Mouse (Mus musculus): ENCODE results near the gene Syk.

Syk gene

DNA sequence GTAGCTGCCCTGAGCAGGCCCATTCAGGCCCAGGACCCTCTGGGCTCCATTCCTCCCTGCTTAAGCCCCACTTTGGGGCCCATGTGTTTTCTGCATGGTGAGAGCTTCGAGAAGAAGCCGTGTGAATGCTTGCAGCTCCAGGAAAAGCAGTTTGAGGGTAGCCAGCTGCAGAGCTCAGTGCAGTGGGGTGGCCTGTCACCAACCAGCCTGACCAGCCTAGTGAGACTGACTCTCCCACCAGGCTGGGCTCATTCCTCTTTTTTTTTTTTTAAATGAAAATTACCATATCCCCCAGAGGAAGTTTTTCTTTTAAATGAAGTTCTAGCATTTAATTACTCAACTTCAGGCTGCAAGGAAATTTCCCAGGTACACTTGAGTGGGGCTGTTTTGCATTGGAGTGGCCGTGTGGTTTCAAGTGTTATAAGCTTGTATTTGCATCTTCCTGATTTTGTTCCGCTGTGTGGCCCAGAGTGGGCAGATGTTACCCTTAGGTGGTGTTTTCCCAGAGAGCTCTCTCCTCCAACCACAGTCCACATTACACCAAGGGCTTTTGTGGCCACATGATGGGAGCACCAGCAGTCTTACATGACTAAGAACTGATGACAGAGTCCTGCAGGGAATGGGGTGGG lies 17.2 kb downstream of the Syk start:
- no peak for DNase-seq (ENCODE audit: low spot score)

DNA sequence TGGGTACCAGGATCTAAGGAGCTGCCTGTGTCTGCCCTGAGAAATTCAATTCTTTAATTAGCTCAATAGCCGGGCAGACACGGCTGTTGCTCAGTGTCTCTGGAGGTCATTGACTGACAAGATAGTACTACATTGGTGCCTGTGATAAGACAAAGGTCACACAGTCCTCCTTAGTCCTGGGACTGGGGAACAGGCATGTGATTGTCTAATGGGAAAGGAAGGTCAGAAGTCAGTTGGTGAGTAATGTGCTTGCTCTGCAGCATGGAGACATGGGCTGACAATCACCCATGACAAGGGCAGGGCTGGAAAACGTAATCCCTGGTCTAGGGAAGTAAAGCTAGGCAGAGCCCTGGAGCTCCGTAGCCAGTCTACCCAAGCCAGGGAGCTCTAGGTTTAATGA lies 19.8 kb downstream of the Syk start:
- no peak for DNase-seq (ENCODE audit: low spot score)

DNA sequence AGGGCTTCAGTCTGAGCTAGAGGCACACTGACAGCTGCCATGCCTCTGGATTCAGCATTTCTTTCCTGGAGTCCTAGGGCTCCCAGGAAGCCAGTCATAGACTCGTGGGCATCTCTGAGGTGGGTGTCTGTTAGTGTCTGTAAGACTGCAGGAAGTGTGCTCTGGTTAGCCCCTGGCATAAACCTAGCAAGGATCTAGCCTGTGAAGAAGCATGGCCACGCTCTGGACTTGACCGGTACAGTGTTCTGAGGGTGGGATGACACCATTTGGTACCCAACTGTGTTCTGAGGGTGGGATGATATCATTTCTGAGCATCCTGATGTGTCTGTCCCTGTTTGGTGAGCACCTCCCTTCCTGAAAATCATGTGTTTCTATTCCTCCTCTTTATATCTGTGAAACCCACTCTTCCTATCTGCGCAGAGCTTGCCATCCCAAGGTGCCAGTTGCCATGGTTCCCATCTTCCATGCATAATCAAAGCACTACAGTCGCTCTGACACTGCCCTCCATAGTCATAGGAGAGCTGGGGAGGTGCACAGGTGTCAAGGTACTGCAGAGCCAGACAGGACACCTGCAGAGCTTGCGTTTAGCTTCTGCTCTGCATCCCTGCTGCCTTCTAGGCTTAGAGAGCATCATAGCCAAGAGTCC lies 20.9 kb downstream of the Syk start:
- no peak for DNase-seq (ENCODE audit: low spot score)

DNA sequence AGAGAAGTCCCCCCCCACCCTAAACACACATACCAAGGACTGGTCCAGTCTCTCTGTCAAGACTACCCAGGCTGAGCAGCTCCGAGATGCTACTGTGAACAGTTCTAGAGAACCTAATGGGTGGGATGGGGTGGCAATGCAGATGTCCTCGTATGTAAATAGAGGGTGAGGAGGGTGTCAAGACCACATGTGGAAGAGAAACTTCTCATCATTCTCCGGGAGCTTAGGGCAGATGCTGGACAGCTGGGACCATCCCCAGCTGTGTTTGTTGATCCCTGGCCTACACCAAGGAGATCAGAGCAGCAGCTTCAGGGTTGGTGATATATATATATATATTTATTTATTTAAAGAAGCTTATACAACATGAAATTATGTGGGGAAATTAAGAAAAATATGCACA lies 22.0 kb downstream of the Syk start:
- DNase-seq (ENCODE audit: low spot score), result no peak

DNA sequence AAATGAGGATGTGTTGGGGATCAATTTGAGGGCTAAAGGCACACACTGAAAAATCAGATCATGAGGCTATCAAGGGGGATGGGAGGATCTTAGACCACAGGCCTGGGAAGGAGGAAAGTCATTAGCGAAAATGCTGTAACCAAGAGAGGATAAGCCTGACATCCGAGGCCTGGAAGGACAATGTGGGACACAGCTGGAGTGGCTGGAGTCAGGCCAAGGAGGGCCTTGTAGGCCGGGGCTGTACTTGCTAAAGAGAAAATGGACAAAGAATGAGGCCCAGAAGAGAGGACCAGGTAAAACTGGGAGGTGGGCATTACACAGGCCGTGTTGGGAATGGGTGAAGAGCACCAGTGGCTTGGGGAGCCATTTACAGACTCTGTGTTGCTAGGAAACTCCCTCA lies 22.9 kb downstream of the Syk start:
- DNase-seq (ENCODE audit: low spot score), result no peak

DNA sequence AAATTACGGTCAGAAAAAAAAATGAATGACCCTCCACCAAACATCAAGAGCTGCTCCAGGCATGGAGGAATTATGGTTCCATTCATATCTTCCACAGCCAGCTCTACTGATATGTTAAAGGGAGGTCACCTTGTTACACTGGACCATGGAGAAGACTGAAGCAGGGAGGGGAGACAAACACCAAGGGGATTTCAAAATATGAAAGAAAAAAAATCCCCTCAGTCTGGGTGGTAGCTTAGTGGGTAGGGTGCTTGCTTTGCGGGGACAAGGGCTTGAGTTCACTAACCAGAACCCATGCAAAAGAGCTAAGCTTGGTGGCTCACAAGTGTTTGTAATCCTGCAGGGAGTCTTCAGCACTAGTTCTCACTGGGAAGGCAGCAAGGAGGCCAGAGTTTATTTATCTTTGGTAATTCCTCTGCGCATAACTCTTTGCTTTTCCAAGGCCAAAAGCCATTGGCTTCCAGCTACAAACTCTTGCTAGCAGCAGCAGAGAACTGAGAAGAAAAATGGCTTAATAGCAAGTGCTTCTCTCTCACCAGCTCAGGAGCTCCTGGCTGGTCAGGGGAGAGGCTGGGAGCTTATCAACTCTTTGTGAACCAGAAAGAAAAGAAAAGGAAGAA lies 23.8 kb downstream of the Syk start:
- no peak for DNase-seq (ENCODE audit: low spot score)

DNA sequence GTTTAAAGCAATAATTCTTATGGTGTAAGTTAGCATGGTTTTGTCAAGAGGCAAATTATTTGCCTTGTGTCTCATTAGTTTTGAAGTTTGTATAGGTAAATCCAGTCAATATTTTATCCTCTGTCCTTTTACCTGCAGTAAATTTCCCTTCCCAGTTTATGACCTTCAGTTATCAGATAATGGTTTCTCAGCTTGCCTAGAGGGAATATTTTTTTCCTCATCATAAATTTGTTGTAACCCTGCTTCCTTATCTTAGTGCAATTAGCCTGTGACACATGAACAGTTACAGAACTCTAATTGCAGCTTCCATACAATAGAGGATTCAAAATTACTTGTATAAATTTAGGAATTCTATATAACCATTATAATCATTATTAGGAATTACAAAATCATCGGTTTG lies 25.0 kb downstream of the Syk start:
- DNase-seq (ENCODE audit: low spot score), result no peak

DNA sequence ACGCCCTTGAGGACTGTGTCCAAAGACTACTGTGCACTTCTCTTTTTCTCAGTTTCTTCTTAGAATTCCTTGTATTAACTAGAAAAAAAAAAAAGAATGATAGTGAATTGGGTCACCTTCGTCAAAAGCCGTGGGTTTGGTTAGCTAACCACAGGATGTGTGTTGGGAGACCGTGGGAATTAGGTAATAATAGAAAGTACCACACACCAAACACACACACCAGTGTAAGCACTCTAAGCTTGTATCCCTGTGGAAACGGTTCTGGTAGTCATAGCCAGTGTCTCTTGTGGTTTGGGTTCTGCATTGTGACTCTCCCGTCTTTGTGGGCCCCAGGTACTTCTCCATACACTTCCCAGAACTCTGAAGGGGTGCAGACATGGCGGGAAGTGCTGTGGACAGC lies 27.5 kb downstream of the Syk start:
- no peak for DNase-seq (ENCODE audit: low spot score)

DNA sequence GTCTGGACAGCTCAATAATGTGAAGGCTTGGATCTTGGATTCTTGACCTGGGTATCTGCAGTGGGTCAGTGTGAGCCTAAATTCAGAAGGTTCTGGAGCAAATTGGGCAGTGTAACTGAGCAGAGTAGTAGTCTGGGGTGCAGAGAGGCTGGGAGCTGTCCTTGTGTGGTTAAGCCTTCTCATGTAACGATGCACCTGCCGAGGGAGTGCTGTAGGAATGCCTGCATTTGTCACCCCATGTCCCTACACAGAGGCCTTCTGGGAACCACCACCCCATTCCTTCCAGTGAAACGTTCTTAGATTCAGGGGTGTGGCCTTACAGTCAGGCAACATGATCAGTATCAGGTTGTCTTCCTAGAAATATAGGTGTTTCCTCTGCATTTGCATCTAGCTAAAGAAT lies 30.3 kb downstream of the Syk start:
- DNase-seq (ENCODE audit: low spot score), result no peak

DNA sequence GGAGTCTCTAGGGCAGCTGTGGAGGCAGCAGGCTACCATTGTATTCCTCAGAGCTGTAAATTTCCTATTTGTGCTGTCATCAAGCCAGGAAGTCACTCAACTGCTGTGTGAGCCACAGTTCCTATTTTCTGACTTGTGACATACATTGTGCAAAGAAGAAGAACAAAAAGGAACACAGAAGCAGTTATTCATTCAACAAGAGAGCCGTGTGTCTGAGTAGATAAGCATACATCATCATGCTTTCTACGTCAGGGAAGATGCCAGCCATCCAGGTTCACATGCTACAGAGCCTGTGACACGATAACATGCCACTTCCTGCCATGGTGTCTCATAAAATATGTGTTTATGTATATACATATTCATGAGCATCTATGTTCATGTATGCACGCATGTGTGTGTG lies 32.1 kb downstream of the Syk start:
- DNase-seq (ENCODE audit: low spot score), result no peak

DNA sequence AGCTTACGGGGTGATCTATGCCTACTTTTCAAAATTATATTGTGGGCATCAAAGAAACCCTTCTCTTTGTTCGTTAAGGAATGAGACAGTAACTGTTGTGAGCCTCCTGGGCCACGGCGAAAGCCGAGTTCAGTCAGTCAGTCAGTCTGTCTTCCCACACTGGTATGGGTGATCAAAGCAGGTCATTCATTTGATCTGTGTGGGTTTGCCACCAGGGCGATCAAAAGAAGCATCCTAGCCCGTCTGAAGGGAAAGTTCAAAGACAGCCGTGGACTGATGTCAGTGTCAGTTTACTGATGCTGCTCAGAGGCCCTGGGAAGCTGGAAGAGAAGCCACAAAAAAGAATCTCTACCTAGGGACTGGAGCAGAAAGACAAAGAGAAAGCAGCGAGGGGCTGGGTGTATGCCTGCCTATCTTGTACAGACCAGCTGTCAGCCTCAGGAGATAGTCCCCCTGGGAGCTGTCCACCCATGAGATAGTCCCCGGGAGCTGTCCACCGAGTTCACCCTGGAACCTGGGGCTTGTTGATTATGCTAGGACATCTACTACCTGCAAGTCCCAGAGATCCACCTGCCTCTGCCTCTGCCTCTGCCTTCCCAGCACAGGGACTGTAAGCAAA lies 34.2 kb downstream of the Syk start:
- DNase-seq (ENCODE audit: low spot score), result no peak

DNA sequence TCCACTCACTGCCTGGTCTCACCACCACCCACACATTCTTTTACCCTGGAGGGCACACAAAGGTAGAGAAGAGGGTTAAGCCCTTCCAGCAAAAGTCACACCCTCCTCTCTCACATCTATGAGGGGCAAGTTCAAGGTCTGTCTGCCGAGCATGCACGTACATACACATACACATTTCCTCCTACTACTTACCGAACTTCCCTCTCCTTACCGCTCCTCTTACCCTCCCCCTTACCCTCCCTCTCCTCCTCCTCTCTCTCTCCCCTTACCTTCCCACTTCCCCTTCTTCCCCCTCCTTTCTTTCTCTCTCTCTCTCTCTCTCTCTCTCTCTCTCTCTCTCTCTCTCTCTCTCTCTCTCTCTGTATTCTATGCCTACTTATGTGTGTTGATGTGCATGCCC lies 35.6 kb downstream of the Syk start:
- DNase-seq (ENCODE audit: low spot score), result no peak

DNA sequence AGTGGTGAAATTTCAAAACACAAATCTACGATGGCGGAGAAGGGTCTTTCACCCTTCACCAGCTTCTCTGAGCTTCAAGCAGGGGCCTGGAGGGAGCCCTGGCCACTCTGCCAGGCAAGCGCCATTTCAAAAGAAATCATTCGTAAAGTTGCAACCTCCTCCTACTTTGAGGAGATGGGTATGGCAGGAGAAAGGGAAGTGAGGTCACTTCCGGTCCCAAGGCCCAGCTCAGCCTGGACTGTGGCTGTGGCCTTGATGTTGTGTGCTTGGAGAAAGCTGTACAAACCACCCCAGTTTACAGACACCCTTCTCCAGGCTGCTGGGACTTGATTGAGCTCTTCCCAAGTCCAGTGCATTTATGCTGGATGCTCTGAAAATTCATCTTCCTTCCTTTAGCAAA lies 36.5 kb downstream of the Syk start:
- DNase-seq (ENCODE audit: low spot score), result no peak

DNA sequence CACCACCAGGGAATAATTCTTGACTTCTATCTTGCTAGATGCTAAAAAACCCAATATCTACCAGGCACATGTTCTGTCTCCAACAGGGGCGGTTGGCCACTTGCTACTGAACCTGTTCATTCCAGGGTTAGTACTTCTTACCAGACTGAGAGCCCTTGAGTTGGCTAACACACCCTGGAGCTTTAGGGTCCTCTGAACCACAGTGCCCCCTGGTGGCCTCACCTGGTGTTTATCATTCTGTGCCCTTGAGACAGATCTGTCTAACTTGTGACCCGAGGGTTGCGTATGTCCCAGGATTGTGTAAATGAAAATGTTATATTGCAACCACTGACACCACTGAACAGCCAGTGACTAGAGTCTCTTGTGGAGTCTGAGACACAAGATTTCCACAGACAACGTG lies 41.1 kb downstream of the Syk start:
- peak; percentile 23 for DNase-seq (ENCODE audit: low spot score)

DNA sequence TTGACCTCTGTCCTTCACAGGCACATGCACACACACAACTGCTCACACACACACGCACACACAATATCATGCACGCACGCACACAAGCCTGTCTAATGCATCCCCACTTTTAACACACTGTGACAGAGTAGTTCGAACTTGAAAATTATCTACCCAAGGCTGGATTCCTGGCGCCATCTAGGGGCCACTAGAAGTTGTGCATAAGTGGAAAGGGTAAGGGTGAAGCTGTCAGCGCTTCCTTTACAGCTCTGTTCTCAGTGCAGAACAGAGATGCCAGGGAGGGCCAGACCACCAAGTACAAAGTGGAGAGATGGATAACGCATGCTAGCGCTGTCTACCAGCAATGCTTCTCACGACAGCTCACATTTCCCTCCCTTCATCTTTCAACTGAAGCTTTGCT lies 45.6 kb downstream of the Syk start:
- DNase-seq (ENCODE audit: low spot score), result no peak

DNA sequence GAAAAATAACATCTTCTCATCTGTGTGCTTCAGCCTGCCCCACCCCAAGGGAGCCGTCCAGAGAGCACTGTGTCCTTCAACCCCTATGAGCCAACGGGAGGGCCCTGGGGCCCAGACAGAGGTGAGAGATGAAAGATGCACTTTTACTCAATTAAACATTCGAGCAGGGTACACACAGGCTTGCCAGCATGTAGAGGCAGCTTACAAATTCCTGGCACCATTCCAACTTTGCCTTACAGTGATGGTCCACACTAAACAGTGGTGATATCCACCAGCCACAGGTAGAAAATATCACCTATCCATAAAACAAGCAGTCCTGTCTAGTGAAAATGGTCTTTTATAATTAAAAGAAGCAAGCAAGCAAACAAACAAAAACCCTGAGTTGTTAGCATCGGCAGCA lies 48.7 kb downstream of the Syk start:
- no peak for DNase-seq (ENCODE audit: low spot score)

DNA sequence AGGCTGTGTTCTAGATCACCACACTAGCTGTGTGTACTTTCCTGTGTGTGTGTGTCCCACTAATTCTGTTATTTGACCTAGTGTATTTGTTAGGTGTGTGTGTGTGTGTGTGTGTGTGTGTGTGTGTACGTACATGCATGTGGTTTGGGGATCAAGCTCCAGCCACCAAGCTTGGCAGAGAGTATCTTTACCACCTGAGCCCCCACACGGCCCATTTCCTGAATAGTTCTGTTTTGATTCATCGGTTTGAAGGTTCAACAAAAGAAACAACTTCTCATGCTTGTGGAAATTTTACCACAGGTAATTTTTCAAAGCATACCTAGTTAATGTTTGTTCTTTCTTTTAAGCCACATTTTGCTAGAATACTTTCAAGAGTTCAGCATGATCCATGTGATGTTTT lies 52.5 kb downstream of the Syk start:
- DNase-seq (ENCODE audit: low spot score), result no peak

DNA sequence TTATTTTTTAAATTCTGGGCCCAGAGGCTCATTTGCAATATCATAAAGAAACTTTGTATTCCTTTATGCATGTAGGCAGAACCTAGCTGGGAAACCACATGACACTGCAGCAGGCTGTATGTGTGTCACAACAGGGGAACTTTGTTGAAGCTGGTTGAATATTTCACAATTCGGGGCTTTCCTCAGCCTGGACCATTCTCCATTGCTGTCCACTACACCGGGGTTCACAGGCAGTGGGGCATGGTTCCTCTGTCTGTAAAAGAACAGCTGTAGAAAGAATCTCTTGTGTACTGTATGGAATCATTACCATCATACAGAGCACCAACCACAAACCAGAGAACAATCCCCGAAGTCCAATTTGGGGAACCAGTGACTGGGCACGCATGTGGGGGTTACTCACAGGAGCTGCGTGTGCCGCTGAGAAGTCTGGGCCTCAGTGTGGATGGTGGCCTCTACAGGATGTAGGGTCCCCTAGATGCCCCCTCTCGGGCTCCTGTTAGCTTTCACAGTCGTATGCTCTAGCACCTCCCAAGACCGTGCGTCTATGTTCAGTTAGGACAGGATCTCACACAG lies 53.3 kb downstream of the Syk start:
- no peak for DNase-seq (ENCODE audit: low spot score)

DNA sequence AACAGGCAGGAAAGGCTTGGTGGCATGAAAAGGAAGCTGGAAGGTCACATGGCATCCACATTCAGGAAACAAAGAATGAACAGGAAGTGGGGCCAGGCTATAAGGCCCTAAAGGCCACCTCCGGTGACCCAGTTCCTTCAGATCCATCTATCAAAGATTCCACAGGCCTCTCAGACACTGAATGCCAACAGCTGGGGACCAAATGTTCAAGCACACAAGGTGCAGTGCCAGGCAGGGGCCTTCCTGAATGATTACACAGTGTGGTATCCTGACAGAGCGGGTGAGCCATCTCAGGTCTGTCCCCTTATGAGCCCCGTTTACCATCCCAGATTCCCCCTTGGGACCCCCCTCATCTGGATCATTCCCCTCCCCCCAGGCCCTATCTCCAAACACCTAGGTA lies 63.6 kb downstream of the Syk start:
- no peak for DNase-seq (ENCODE audit: low spot score)

DNA sequence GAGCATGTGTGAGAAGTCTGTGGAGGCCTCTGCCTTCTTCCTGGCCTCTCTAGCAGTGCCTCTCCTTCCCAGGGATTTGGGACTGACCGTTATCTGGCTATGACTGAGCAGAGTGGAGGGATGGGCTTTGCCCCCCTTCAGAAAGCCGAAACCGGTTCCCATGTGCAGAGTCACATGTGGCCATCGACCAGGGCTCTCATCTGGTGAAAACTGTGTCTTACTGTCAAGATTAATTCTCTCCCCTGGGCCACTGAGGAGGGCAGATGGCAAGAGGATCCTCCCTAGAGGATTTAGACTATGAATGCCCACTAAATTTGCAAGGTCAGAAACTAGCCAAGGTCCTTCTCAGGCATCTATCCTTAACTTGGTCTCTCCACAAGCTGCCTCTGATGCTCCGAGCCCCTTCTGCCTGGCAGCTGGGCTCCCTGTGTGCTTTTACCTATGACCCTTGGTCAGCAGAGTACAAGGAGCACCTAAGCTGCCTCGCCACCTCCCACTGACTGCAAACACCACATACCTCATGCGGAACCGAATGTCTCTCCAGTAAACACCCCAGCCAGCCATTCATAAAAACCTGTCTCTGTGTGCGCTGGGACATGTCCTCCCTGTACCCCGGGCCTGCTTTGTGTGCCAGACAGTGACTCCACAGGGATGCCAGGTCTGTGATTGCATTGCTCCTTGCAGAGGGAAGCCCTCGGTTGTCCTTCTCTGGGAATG lies 65.2 kb downstream of the Syk start:
- peak; percentile 9 for DNase-seq (ENCODE audit: low spot score)

DNA sequence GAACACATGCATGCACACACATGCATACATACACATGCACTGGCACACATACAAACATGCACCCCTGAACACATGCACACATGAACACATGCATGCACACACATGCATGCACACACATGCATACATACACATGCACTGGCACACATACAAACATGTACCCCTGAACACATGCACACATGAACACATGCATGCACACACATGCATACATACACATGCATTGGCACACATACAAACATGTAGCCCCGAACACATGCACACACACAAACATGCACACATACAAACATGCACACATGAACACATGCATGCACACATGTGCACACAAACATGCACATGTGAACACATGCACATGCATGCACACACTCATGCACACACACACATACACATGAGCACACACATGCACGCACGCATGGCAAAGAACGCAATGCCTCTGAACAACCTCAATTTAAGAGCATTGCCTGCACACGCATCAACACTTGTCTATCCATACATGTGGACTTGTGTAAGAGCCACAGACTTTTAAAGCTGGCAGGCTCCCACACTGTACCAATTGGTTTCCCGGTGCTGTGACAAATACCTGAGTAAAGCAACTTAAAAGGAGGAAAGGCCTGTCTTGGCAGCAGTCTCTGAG lies 66.9 kb downstream of the Syk start:
- no peak for DNase-seq (ENCODE audit: low spot score)

Data from testis, postnatal 14 days (tissue).